Mouse (Mus musculus) lung, adult 2 months (tissue): Measurements from ENCODE around the gene Olfr159.

Experiments used
- CTCF ChIP-seq: fragments of 200-500 bp; IDR thresholded peaks from 2 replicates; pipeline ENCODE4 v1.5.1; 2011; ENCODE audit warnings: mild to moderate bottlenecking, low read length, control low read depth; ENCODE audit not compliant: insufficient read depth
- POLR2A ChIP-seq: fragments of 200-500 bp; IDR thresholded peaks from 2 replicates; pipeline ENCODE4 v1.6.1; 2011; ENCODE audit warnings: low read depth, mild to moderate bottlenecking, control low read depth, low read length, borderline replicate concordance; ENCODE audit errors: extremely low read depth

DNA sequence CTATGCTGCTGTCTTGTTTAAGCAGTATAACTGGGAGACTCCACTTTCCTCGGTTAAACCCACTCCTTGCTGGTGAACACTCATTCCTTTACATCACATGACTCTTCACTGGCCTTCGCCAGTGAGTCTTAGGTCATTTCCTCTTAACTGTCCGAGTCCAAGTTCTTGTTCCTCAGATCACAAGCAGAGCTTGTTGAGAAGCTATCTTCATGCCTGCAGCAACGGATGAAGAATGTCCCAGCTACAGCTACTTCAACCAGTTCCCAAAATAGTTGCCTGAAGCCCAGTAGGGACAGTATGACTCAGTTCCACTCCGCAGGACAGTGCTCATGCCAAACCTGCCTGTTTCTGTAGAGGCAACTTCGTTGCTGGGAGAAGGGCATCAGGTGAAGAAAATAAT lies 13.6 kb downstream of the Olfr159 start:
- TF ChIP-seq POLR2A (no peak), CTCF (no peak)
